Mouse (Mus musculus) G1E-ER4 (cell line): ENCODE measurements around the gene Gm17655. TPM values are rescaled to one million over a fixed set of nuclear protein-coding genes. Genes with fewer than 3 reads are reported as not detected.
"Not testable (repeated sequence)": the region's sequence is repeated elsewhere in the genome, so short reads cannot be mapped to it uniquely, and the experiment has no call there.

ENCODE experiments used
- GATA1 ChIP-seq: IDR thresholded peaks from one replicate; pipeline ENCODE4 v1.8.0; 2012; ENCODE audit warnings: low read length, inconsistent platforms
- polyA plus RNA-seq: library from polyadenylated mRNA; stranded (reverse); fragments of >175 nt; gene quantifications from 2 replicates; pipeline ENCODE4 v1.2.3, GENCODE M21; 2012

Gene Gm17655
- polyA plus RNA-seq = 0.03 TPM in 1 of 2 replicates, not detected in the other

- not testable (repeated sequence) for TF ChIP-seq GATA1
Measured at GRCm38 (mm10) chr5:110072413-110072812, at the start of gene Gm17655. Gene Gm17655, minus strand, starts transcription at chr5:110072513.

- TF ChIP-seq GATA1 = no peak
Measured at GRCm38 (mm10) chr5:110109991-110110441, 37.7 kb upstream of the Gm17655 start, which contains the start of gene Zfp605. Gene Zfp605, plus strand, starts transcription at chr5:110110092.

- no peak for TF ChIP-seq GATA1
Measured at GRCm38 (mm10) chr5:110108305-110108628, 36.0 kb upstream of the Gm17655 start.

- TF ChIP-seq GATA1 = no peak
Measured at GRCm38 (mm10) chr5:110107581-110108304, 35.4 kb upstream of the Gm17655 start, which contains the start of gene Gtpbp6. Gene Gtpbp6, minus strand, starts transcription at chr5:110108197.

- TF ChIP-seq GATA1 = no peak
Measured at GRCm38 (mm10) chr5:110106901-110107564, 34.7 kb upstream of the Gm17655 start.

- no peak for TF ChIP-seq GATA1
Measured at GRCm38 (mm10) chr5:110106140-110106871, 34.0 kb upstream of the Gm17655 start.

- TF ChIP-seq GATA1 = no peak
Measured at GRCm38 (mm10) chr5:110104616-110105380, 32.5 kb upstream of the Gm17655 start.

GRCm38 (mm10) chr5:110103901-110104615 lies 31.7 kb upstream of the Gm17655 start:
- TF ChIP-seq GATA1 = no peak

GRCm38 (mm10) chr5:110102853-110103625 lies 30.7 kb upstream of the Gm17655 start:
- no peak for TF ChIP-seq GATA1

- TF ChIP-seq GATA1 = no peak
Measured at GRCm38 (mm10) chr5:110102429-110102828, 30.1 kb upstream of the Gm17655 start.

- TF ChIP-seq GATA1 = no peak
Measured at GRCm38 (mm10) chr5:110101716-110102347, 29.5 kb upstream of the Gm17655 start.

- TF ChIP-seq GATA1 = no peak
Measured at GRCm38 (mm10) chr5:110100921-110101631, 28.8 kb upstream of the Gm17655 start.
